Mouse (Mus musculus): ENCODE data around the gene Aldoc.

The Aldoc gene

DNA sequence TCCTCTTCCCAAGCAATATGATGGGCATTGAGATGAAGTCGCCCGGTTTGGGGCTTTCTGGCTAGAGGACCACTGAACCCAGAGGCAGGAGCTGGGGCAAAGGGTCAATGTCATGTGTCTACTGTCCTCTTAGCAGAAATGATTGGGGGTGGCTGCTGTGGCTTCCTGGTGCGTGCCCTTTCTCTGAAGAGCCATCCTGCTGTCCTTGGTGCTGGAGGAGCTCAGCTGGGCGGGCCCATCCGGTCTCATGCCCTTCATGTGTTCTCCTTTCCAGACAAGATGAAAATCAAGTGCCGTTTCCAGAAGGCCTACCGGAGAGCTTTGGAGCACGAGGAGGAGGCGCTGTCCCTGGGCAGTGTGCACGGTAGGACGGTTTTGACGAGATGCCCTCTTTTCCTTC, 9.9 kb downstream of the Aldoc start:
- no peak for DNase-seq (ENCODE audit: low read depth, low spot score)

DNA sequence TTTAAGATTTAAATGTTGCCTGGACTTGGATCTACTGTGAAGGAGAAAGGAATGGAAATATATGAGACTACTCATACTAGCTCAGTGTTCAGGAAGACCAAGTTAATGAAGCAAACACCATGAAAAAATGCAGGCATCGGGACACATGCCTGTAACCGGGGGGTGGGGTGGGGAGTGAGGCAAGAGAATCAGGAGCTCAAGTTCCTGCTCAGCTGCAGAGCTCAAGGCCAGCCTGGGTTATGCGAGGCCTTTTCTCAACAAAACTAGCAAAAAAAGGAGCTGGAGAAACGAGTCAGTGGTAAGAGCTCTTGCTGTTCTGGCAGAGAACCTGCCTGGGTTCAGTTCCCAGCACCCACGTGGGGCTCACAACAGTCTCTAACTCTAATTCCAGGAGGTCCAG, 11.2 kb downstream of the Aldoc start:
- no peak for DNase-seq (ENCODE audit: low read depth, low spot score)

DNA sequence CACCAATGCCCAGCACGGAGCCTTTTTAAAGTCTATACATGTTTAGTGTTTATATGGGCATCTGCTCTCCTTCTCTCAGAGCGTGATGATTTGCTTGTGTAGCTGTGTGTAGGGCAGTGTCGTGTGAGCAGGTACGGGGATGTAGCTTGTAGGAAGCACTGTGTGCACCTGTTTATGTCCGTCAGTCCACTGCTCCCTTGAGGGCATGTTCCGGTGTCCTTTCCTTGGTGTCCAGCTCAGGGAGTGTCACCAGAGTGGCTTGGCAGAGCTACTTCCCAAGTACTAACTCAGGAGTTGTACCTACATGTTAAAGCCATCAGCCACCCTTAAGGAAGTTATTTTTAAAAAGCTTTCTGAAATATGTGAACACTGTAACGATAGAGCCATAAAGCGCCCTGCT, 14.3 kb downstream of the Aldoc start:
- no peak for DNase-seq (ENCODE audit: low read depth, low spot score)

DNA sequence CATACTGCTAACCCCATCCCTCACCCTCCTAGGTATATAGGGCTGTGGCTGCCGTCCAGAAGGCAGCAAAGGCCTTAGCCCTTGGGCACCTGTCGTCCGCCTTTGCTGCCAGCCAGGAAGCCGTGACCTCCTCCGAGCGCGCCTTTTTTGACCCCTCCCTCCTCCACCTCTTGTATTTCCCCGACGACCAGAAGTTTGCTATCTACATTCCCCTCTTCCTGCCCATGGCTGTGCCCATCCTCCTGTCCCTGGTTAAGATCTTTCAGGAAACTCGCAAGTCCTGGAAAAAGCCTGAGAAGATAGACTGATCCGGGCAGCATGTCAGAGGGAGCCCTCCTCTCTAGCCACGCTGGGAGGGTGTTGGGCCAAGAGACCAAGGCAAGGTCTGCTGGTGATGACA, 18.9 kb downstream of the Aldoc start:
- DNase-seq (ENCODE audit: low read depth, low spot score): no peak

DNA sequence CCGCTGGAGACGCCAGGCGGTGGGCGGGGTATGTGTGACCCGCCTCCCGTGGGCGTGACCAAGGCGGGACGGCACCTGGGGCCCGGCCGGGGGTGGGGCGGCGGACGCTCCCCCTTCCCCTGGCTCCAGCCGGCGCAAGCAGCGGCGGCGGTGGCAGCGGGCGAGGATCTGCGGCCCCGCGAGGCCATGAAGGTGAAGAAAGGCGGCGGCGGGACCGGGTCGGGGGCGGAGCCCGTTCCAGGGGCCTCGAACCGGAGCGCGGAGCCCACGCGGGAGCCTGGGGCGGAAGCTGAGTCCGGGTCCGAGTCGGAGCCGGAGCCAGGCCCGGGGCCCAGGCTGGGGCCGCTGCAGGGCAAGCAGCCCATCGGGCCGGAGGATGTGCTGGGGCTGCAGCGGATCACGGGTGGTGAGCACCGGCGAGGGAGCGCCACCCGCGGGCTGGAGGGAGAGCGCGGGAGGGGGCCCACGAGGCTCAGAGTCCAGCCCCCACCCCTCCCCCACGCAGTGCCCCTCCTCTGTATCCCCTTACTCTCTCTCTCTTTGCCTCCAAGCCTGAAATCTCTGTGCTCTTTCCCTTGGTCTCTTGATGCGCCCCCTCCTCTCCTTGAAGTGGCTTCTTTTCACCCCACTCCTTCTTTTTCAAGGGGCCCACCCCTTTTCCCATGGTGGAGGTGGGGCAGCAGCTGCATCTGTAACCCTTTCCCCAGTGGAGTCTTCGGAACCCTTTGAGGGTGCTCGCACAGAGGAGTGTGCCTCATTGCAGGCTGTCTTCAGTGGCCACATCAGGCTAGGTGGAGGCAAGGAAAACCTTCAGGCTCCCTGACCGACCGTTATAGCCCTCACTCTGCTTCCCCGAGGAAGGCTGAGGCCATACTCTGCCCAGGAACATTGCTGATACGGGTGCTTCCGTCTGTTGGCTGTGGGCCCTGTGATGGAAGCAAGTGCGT, 20.9 kb downstream of the Aldoc start, which contains the start of gene Unc119:
TSS of gene Unc119 (plus strand) at position 102 of the 947 bp plus-strand sequence.
- peak; percentile 48 for DNase-seq (ENCODE audit: low read depth, low spot score)

DNA sequence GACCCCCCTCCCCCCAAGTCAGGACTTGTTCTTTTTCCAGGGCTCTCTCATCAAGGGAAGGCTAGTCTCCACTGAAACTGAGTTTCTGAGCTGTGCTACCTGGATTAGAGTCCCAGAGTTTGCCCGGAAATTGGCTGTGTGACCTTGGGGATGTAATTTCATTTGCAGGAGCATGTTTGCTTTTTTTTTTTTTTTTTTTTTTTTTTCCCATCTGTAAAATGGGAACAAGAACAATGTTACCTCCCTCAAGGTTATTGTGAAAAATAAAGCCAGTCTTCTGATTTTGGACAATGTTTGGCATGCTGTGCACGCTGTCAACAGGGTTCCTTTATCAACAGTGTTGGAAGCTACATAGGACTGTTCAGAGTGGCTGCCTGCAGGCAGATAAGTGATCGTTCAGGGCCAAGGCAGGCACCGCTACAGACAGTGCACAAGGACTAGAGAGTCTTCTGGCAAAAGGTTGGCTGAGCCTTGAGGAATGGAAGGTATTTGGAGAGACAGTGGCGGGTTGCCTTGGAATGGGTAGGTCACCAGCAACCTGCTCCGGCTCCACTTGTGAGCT, 21.6 kb downstream of the Aldoc start:
- DNase-seq (ENCODE audit: low read depth, low spot score): no peak

DNA sequence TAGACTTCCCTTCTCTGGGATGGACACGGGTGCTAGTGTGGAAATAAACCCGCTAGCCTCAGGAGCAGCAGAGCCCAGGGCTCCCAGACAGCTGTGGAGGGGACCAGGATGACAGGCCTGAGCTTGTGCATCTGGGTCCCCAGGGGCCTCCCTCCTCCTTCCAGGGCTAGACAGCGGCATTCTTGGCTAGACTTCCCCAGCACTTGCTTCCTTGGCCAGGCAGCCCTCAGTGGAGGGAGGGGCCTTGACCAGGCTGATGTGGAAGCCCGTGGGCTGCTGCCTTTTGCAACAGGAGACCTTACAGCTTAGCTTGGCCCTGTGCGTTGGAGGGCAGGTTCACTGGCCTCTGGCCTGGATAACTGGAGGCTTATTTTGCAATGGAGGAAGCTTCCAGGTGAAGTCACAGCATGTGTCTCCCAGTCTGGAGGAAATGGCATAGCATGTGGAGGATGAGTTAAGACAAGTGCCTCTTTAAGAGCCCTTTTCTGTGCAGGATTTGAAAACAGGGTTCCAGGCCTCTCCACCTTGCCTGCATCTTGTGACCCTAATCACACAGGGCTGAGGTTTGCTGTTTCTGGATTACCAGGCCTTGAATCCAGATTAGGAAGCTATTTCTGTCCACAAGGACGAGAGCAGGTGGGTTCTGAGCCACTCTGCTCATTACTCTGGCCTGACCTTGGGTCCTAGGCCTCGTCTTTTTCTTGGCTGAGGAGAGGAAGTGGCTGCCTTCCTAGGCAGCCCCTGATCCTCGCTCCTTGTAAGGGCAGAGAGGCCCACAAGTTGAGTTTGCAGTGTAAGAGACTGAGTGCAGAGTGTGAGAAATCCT, 22.3 kb downstream of the Aldoc start:
- DNase-seq (ENCODE audit: low read depth, low spot score): no peak

DNA sequence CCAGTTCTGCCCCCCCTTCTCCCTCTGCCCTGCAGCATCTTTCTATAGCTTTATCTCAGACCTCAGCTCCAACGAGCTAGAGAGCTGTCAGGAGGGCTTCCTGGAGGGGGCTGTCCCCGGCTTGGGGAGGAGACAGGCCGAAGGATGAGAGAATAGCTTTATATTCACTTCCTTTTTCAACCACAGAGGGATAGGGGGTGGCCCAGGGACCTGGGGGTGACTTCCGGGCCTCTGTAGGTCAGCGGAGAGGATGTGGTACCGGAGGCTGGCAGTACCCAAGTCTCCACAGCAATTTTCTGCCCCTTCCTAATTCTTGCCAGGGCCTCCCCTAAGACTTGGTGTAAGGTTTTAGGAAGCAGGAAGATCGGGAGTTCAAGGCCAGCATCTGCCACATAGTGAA, 23.0 kb downstream of the Aldoc start:
- no peak for DNase-seq (ENCODE audit: low read depth, low spot score)

DNA sequence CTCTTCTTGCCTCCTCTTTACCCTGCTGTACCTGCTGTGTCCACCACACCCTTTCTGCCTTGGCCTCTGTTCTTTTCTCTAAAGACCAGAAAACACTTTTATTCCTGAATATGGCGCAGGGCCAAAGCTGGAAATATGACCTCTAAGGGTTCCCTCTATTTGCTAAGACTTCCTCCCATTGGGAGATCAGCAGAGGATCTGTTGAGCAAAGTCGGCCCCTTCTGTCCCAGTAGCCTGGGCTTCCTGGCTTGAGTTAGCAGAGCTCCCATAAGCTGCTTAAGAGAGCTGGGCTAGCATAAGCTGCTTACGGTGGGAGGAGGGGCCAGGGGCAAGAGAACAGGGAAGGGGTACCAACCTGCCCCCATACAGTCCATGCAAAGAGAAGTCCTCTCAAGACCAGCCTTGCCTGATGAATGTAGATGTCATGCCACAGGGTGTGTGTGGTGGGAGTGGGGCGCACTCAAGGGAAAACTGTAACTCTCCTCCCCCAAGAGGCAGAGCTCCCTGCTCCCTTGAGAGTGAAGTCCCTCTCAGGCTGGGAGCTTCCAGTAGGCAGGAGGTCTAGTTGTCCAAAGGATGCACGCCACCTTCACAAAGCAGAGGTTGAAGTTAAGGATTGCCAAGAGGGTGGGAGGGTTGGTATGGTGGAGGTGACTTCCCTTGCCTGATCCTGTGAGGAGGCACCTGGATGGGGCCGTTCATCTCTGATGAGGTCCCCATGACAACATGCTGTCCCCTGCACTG, 23.7 kb downstream of the Aldoc start:
- no peak for DNase-seq (ENCODE audit: low read depth, low spot score)

DNA sequence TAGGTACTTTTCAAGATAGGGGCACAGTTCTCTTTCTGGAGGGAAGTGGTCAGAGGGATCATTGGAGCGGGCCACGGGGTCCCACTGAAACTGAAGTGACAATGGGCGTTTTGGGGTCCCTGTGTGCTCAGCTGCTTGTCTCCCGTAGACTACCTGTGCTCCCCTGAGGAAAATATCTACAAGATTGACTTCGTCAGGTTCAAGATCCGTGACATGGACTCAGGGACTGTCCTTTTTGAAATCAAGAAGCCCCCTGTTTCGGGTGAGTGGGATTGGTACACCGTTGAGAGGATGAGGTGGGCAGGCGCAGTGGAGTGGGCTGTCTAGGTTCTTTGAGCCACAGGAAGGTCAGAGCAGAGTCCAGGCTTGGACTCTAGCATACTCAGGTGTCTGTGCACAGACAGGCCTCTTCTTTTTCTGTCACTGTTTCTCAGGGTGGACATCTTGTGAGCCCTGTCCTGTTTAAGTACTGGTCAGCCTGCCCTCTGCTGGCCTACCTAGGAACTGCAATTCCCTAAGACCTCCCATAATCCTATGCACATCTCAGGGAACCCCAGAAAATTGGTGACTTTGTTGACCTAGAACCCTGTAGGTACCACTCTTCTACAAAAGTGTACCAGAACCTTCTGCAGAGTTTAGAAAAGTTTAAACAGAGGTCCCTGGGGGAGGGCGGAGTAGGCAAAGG, 24.4 kb downstream of the Aldoc start:
- DNase-seq (ENCODE audit: low read depth, low spot score): peak; percentile 80

DNA sequence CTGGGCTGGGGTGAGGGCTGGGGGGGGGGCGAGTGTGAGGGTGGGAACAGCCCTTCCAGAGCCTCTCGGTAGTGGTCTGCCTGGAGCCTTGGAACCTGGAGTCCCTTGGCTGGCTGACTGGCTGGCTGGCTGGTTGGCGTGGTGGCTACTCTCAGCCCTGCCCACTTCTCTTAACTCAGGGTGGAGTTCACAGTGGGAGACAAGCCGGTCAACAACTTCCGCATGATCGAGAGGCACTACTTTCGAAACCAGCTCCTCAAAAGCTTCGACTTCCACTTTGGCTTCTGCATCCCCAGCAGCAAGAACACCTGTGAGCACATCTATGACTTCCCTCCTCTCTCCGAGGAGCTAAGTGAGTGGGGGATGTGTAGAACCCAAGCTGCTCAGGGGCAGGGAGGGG, 25.1 kb downstream of the Aldoc start:
- DNase-seq (ENCODE audit: low read depth, low spot score): no peak

DNA sequence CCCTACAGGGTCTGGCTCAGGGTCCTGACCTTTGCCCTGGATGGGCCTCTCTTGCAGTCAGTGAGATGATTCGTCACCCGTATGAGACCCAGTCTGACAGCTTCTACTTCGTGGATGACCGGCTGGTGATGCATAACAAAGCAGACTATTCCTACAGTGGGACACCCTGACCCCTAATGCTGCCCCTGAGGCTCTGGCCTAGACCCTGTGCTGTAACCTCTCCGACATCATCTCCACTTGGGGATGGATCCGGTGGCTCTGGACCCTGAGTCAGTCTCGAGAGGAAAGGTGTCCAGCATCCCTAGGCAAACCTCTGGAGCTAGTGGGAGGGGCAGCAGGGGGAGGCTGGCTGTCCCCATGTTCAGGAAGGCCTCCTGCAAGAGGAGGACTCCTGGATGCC, 25.7 kb downstream of the Aldoc start:
- no peak for DNase-seq (ENCODE audit: low read depth, low spot score)

DNA sequence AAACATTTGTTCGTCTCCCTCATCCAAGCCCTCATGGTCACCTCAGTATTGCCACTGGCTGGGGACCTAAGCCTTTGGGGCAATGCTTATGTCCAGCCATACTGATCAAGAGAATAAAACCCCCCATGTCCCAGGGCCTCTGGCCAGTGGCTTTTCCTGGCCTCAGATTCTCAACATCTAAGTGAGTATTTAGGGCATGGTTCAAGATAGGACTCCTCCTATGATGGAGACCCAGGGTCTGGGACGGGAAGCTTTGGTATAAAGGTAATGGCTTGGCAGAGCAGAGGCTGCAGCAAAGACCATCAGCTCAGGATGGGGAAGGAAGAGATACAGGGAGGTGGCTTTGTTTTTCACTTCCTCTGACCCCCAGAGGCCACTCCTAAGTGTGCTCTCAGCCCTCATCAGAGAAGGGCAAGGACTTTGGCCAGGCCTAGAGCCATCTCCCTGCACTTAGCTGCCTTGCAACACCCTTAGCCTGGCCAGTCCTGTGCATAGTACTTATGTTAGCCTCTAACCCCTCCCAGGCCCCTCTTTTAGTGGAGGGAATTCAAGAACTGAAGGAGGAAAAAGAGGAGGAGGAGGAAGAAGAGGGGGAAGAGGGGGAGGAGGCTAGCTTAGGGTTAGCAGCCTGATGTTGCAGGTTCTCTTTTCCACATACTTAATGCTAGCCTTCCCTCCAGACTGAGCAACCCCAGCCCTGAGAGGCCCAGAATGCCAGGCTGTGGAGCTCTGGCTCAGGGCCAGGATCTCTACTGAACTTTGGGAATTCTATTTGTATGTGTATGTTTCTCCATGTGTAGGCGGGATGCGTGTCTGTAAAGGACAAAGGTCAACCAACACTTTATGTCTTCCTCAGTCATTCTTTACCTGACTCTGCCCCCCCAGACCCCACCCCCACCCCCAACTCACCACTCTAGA, 26.9 kb downstream of the Aldoc start:
- no peak for DNase-seq (ENCODE audit: low read depth, low spot score)

DNA sequence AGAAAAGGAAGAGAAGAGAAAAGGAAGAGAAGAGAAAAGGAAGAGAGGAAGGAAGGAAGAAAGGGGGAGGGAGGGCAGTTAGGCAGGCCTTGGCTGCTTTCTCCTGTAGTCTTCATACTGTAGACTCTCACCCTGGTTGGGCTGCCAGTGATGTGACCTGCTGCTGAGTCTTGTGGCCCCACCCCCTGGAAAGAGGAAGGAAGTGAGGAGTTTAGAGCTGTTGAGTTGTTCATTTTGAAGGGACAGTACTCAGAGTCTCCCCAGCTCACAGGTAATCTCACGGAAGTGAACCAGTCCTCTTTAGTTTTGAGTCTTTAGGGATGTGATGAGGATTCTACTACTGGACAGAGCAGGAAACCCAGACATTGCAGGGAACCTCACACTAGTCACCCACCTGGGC, 30.3 kb downstream of the Aldoc start:
- DNase-seq (ENCODE audit: low read depth, low spot score): no peak

DNA sequence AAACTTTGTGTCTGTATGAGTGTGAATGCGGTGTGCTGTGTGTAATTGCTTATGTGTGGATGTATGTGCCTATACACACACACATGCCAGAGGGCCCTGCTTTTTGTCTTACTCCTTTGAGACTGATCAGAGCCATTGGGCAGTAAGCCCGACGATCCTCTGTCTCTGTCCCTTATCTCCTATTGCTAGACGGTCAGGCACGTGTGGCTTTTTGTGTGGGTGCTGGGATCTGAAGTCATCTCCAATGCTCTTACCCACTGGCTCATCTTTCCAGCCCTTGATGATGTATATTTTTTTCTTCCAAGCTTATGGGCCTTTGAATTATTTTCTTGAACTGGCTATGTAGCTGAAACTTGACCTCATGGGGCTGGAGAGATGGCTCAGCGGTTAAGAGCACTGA, 32.1 kb downstream of the Aldoc start:
- no peak for DNase-seq (ENCODE audit: low read depth, low spot score)

DNA sequence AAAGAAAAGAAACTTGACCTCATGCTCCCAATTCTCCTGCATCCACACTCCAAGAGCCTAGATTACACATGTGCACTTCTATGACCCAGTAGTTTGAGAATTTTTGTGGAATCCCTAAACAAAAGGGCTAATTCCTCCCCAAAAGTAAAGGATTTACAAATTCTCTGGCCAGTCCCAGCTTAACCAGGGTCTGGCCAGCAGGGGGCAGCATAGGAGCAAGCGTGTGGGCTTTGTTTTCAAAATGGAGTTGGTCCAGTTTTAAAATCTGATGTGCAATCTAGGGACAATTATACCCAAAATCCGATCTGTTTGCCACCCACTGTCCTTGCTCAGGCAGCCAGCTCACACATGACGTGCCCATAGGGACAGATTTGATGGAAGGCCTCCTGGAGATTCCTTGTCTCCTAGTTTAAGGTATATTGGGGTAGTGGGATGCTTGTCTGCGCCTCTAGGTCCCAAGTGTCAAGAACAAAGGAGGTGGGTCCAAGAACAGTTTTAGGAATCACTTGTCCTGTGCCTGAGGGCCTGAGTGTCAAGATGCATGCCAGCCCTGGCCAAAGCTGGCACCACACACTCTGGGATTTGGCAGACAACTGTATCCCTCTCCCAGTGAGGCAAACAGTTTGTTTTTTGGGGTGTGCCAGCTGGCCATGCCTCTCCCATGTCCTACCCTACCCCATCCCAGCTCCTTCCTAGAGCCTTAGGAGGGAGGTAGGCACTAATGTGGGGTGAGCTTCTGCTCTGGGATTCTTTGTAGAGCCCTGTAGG, 32.9 kb downstream of the Aldoc start:
- no peak for DNase-seq (ENCODE audit: low read depth, low spot score)

DNA sequence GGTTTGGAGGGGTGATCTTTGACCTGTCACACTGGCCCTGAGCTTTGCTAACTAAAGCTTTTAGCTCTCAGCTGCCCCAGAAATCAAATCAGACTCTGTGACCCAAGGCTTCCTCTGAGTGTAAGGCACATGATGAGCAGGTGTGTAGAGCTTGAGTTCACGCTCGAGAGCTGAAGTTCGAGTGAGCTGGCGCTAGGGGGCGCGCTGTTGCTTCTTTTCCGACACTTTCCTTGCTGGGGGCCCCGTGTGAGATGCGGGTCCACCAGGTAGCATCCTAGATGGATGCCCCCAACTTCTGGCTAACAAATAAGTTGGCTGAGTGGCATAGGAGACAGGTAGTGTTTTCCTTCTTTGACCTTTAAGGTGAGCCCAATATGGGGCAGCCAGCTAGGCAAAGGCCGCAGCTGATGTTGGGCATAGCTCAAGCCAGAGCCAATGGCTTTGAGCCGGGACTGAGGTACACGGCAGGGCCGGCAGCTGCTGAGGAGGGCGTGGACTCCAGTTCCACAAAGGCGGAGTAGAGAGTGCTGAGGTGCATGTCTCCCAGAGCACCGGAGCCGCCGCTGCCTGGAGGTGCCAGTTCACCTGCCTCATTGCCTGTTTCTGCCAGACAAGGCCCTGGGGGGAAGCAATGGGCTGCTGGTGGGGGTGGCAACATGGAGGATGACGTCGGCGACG, 35.7 kb downstream of the Aldoc start:
- no peak for DNase-seq (ENCODE audit: low read depth, low spot score)

DNA sequence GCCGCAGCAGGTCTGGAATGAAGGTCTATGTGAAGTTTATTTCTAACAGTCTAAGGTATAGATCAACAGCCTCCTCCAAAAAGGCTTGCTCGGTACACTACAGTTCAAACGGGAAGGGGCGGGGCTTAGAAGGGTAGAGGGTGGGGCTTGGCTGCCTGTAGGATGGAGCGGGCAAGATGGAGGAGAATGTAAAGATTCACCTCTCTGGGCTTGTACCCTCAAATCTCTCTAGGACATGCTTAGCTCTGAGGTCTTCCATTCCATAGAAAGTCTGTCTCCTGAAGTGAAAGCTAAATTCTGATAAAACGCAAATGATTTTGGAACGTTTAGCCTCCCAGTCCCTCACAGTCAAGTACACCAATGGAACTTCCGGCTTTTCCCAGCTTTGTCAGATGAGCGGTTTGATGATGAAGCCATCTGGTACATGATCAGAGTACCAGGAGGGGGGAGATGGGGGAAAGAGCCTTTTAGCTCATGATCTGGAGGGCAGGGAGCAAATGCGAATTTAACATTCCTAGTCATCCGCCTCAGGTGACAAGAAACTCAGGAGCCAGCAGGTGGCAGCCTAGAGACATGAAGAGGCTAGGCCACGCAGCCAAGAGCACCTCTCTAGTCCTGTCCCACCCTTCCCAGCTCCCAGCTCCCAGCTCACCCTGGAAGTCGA, 37.5 kb downstream of the Aldoc start:
- peak; percentile 57 for DNase-seq (ENCODE audit: low read depth, low spot score)
